Mouse (Mus musculus) myocyte (in vitro differentiated cells): Measurements from ENCODE around the gene Slc25a19.

Experiments
- E2F4 ChIP-seq: IDR thresholded peaks from one replicate; pipeline ENCODE4 v1.6.1; 2011; ENCODE audit warnings: mild to moderate bottlenecking, control low read depth, moderate library complexity; ENCODE audit not compliant: insufficient read depth
- MYOD1 ChIP-seq, 3 experiments: IDR thresholded peaks; one replicate each; pipeline ENCODE4 v1.6.1; 2011; ENCODE audit warnings: control low read depth in 2 of 3, low read depth in 2 of 3, mild to moderate bottlenecking in 2 of 3, moderate library complexity in 1 of 3; ENCODE audit not compliant: insufficient read length in 2 of 3, control insufficient read depth in 1 of 3
- MYOG ChIP-seq, 3 experiments: IDR thresholded peaks; one replicate each; pipeline ENCODE4 v1.6.1; 2011; ENCODE audit warnings: control low read depth in 2 of 3, low read depth in 2 of 3, mild to moderate bottlenecking in 2 of 3; ENCODE audit not compliant: insufficient read length in 2 of 3, control insufficient read depth in 1 of 3, insufficient read depth in 1 of 3
- POLR2A ChIP-seq: IDR thresholded peaks from one replicate; pipeline ENCODE4 v1.6.1; 2011; ENCODE audit warnings: low read depth, mild to moderate bottlenecking, control low read depth, moderate library complexity; ENCODE audit not compliant: insufficient read length
- POLR2AphosphoS2 ChIP-seq: IDR thresholded peaks from one replicate; pipeline ENCODE4 v1.6.1; 2011; ENCODE audit warnings: low read depth, control low read depth; ENCODE audit not compliant: insufficient read length
- TCF12 ChIP-seq: IDR thresholded peaks from one replicate; pipeline ENCODE4 v1.6.1; 2011; ENCODE audit warnings: mild to moderate bottlenecking, control low read depth; ENCODE audit not compliant: poor library complexity, insufficient read depth, severe bottlenecking
- USF1 ChIP-seq: IDR thresholded peaks from one replicate; pipeline ENCODE4 v1.6.1; 2011; ENCODE audit warnings: low read depth, mild to moderate bottlenecking, control low read depth, moderate library complexity

- TF ChIP-seq TCF12: no peak
- peak; percentile 18 for TF ChIP-seq POLR2A
- TF ChIP-seq MYOD1 (IDR thresholded peaks at IDR 0.05; ENCODE audit: control insufficient read depth in 1 of 3, insufficient read length in 2 of 3, low read depth in 2 of 3): no peak
- TF ChIP-seq E2F4: no peak
- TF ChIP-seq USF1: no peak
- TF ChIP-seq POLR2AphosphoS2: no peak
- no peak for TF ChIP-seq MYOG (IDR thresholded peaks at IDR 0.05; ENCODE audit: control insufficient read depth in 1 of 3, insufficient read depth in 1 of 3, insufficient read length in 2 of 3, low read depth in 2 of 3)
Measured at GRCm38 (mm10) chr11:115582913-115583606, 45.0 kb downstream of the Slc25a19 start.
